Mouse (Mus musculus) hindbrain, embryonic 10.5 days (tissue): Measurements from ENCODE around the gene Trib2. TPM values are rescaled to one million over a fixed set of nuclear protein-coding genes. Genes with fewer than 3 reads are reported as not detected.

Experiments
- DNase-seq: peaks from one replicate; pipeline ENCODE4 v3.0.0-alpha.2; 2017; ENCODE audit warnings: low spot score
- H3K27ac ChIP-seq: fragments of 300-500 bp; sonication (generic); 2 replicates; pipeline ENCODE4 v1.5.1; 2016; ENCODE audit warnings: mild to moderate bottlenecking, moderate library complexity
- H3K27me3 ChIP-seq: fragments of 300-500 bp; sonication (generic); 2 replicates; pipeline ENCODE4 v1.6.1; 2016; ENCODE audit warnings: mild to moderate bottlenecking; ENCODE audit not compliant: poor library complexity, insufficient read depth, severe bottlenecking
- H3K36me3 ChIP-seq: fragments of 300-500 bp; sonication (generic); 2 replicates; pipeline ENCODE4 v1.6.1; 2016; ENCODE audit warnings: mild to moderate bottlenecking, moderate library complexity
- H3K4me1 ChIP-seq: fragments of 300-500 bp; sonication (generic); replicated peaks from 2 replicates; pipeline ENCODE4 v1.6.1; 2016; ENCODE audit warnings: mild to moderate bottlenecking
- H3K4me3 ChIP-seq: fragments of 300-500 bp; sonication (generic); 2 replicates; pipeline ENCODE4 v1.5.1; 2016; ENCODE audit warnings: mild to moderate bottlenecking, moderate library complexity
- H3K9me3 ChIP-seq: fragments of 300-500 bp; sonication (generic); 2 replicates; pipeline ENCODE4 v1.6.1; 2016; ENCODE audit warnings: mild to moderate bottlenecking, moderate library complexity
- WGBS: fragments of 180-500 bp; shearing (Covaris S2); methylation state at CpG from one replicate; pipeline ENCODE4 v1.1.7; 2016; 5-methylcytosine and 5-hydroxymethylcytosine counted together
- polyA plus RNA-seq: library from polyadenylated mRNA; unstranded; fragments of >200 nt; fragmentation: Nextera tagmentation; extraction: Ambion mirVana; gene quantifications from 2 replicates; pipeline ENCODE4 v1.2.1, GENCODE M21; 2016

Gene Trib2
- polyA plus RNA-seq, 1 experiment from 2014 or later = 56.9 TPM

- WGBS = 63% methylated on average over 6 of the region's 6 CpGs
- Histone ChIP-seq H3K27me3 (no peaks in the 10 kb centered on the region), H3K4me1 (peaks cover 52% of the 10 kb centered on the region), H3K9me3 (no peaks in the 10 kb centered on the region), H3K4me3 (peak overlapping the region; percentile 82), H3K27ac (peak overlapping the region; percentile 97), H3K36me3 (peaks cover 26% of the 10 kb centered on the region)
- DNase-seq = no peak
Measured at GRCm38 (mm10) chr12:15812139-15812962, 4.4 kb downstream of the Trib2 start.

- peak; percentile 56 for DNase-seq
- H3K27ac ChIP-seq = peak overlapping the region; percentile 70
- peaks cover 47% of the 10 kb centered on the region for H3K4me1 ChIP-seq
- peak overlapping the region; percentile 82 for H3K4me3 ChIP-seq
- H3K27me3 ChIP-seq = no peaks in the 10 kb centered on the region
- 12% methylated on average over 4 of the region's 4 CpGs for WGBS
- no peaks in the 10 kb centered on the region for H3K9me3 ChIP-seq
- peaks cover 33% of the 10 kb centered on the region for H3K36me3 ChIP-seq
Measured at GRCm38 (mm10) chr12:15811682-15812081, 5.0 kb downstream of the Trib2 start.

- WGBS = 33% methylated on average over 7 of the region's 7 CpGs
- H3K4me1 ChIP-seq = peaks cover 47% of the 10 kb centered on the region
Measured at GRCm38 (mm10) chr12:15810926-15811325, 5.8 kb downstream of the Trib2 start.

GRCm38 (mm10) chr12:15809657-15810056 is 7.1 kb downstream of the Trib2 start:
- Histone ChIP-seq H3K9me3 (no peaks in the 10 kb centered on the region), H3K27me3 (no peaks in the 10 kb centered on the region), H3K4me3 (no peak overlapping the region), H3K4me1 (peaks cover 51% of the 10 kb centered on the region), H3K27ac (peak overlapping the region; percentile 31; the same call in 1 of the 2 replicates), H3K36me3 (peaks cover 53% of the 10 kb centered on the region)
- no peak for DNase-seq
- 73% methylated on average over 7 of the region's 7 CpGs for whole genome bisulfite sequencing

More at GRCm38 (mm10) chr12:15810926-15811325, 5.8 kb downstream of the Trib2 start:
- DNase-seq = no peak
- H3K27ac ChIP-seq = peak overlapping the region; percentile 70
- peaks cover 41% of the 10 kb centered on the region for H3K36me3 ChIP-seq
- peak overlapping the region; percentile 82 for H3K4me3 ChIP-seq
- H3K9me3 ChIP-seq = no peaks in the 10 kb centered on the region
- H3K27me3 ChIP-seq = no peaks in the 10 kb centered on the region

- Histone ChIP-seq H3K4me1 (peaks cover 51% of the 10 kb centered on the region), H3K4me3 (no peak overlapping the region), H3K36me3 (peaks cover 57% of the 10 kb centered on the region), H3K9me3 (no peaks in the 10 kb centered on the region), H3K27ac (0 out of 2 replicates have a peak overlapping the region, but pooled peaks have one; percentile 31), H3K27me3 (no peaks in the 10 kb centered on the region)
- WGBS = 89% methylated on average over 4 of the region's 4 CpGs
- DNase-seq = no peak
Measured at GRCm38 (mm10) chr12:15809249-15809648, 7.5 kb downstream of the Trib2 start.

GRCm38 (mm10) chr12:15808186-15808800 is 8.4 kb downstream of the Trib2 start:
- no peak overlapping the region for H3K4me3 ChIP-seq
- DNase-seq = no peak
- peaks cover 67% of the 10 kb centered on the region for H3K36me3 ChIP-seq
- WGBS = 95% methylated on average over 5 of the region's 5 CpGs
- no peak overlapping the region for H3K27ac ChIP-seq
- peaks cover 46% of the 10 kb centered on the region for H3K4me1 ChIP-seq
- H3K27me3 ChIP-seq = no peaks in the 10 kb centered on the region
- H3K9me3 ChIP-seq = no peaks in the 10 kb centered on the region

GRCm38 (mm10) chr12:15804931-15805331 is 11.8 kb downstream of the Trib2 start:
- 60% methylated on average over 1 of the region's 1 CpGs for WGBS
- Histone ChIP-seq H3K36me3 (peaks cover 100% of the 10 kb centered on the region), H3K4me1 (peaks cover 29% of the 10 kb centered on the region), H3K9me3 (no peaks in the 10 kb centered on the region), H3K27me3 (no peaks in the 10 kb centered on the region), H3K4me3 (no peak overlapping the region), H3K27ac (no peak overlapping the region)
- DNase-seq = no peak

GRCm38 (mm10) chr12:15803936-15804438 is 12.7 kb downstream of the Trib2 start:
- no peak overlapping the region for H3K4me3 ChIP-seq
- DNase-seq = no peak
- 84% methylated on average over 5 of the region's 5 CpGs for WGBS
- peaks cover 23% of the 10 kb centered on the region for H3K4me1 ChIP-seq
- no peaks in the 10 kb centered on the region for H3K27me3 ChIP-seq
- no peaks in the 10 kb centered on the region for H3K9me3 ChIP-seq
- H3K27ac ChIP-seq = no peak overlapping the region
- peaks cover 99% of the 10 kb centered on the region for H3K36me3 ChIP-seq

GRCm38 (mm10) chr12:15801571-15801930 is 15.2 kb downstream of the Trib2 start:
- Histone ChIP-seq H3K4me1 (peaks cover 21% of the 10 kb centered on the region), H3K4me3 (no peak overlapping the region), H3K36me3 (peaks cover 98% of the 10 kb centered on the region), H3K9me3 (no peaks in the 10 kb centered on the region), H3K27ac (no peak overlapping the region), H3K27me3 (no peaks in the 10 kb centered on the region)
- WGBS = 86% methylated on average over 4 of the region's 4 CpGs
- no peak for DNase-seq

- Histone ChIP-seq H3K4me3 (no peak overlapping the region), H3K9me3 (no peaks in the 10 kb centered on the region), H3K4me1 (peaks cover 21% of the 10 kb centered on the region), H3K36me3 (peaks cover 98% of the 10 kb centered on the region), H3K27ac (no peak overlapping the region), H3K27me3 (no peaks in the 10 kb centered on the region)
- DNase-seq = peak; percentile 26
- 61% methylated on average over 9 of the region's 9 CpGs for WGBS
Measured at GRCm38 (mm10) chr12:15800914-15801570, 15.7 kb downstream of the Trib2 start.

GRCm38 (mm10) chr12:15800196-15800913 is 16.4 kb downstream of the Trib2 start:
- H3K9me3 ChIP-seq = no peaks in the 10 kb centered on the region
- H3K36me3 ChIP-seq = peaks cover 98% of the 10 kb centered on the region
- H3K4me3 ChIP-seq = no peak overlapping the region
- H3K27me3 ChIP-seq = no peaks in the 10 kb centered on the region
- 89% methylated on average over 4 of the region's 4 CpGs for WGBS
- peaks cover 21% of the 10 kb centered on the region for H3K4me1 ChIP-seq
- H3K27ac ChIP-seq = no peak overlapping the region
- DNase-seq = no peak

GRCm38 (mm10) chr12:15798019-15798418 is 18.7 kb downstream of the Trib2 start:
- peaks cover 17% of the 10 kb centered on the region for H3K4me1 ChIP-seq
- H3K36me3 ChIP-seq = peaks cover 98% of the 10 kb centered on the region
- H3K9me3 ChIP-seq = no peaks in the 10 kb centered on the region
- no peak for DNase-seq
- no peak overlapping the region for H3K4me3 ChIP-seq
- H3K27ac ChIP-seq = no peak overlapping the region
- 79% methylated on average over 7 of the region's 7 CpGs for WGBS
- H3K27me3 ChIP-seq = no peaks in the 10 kb centered on the region
